Mouse (Mus musculus) left cerebral cortex, adult 9 months (tissue): ENCODE measurements around the gene Mup6.
"Not testable (repeated sequence)": the region's sequence is repeated elsewhere in the genome, so short reads cannot be mapped to it uniquely, and the experiment has no call there.

Experiments
- DNase-seq, 2 experiments: peaks; one replicate each; pipeline ENCODE4 v3.0.0; 2022; ENCODE audit warnings: low spot score in 2 of 2

Gene Mup6

DNA sequence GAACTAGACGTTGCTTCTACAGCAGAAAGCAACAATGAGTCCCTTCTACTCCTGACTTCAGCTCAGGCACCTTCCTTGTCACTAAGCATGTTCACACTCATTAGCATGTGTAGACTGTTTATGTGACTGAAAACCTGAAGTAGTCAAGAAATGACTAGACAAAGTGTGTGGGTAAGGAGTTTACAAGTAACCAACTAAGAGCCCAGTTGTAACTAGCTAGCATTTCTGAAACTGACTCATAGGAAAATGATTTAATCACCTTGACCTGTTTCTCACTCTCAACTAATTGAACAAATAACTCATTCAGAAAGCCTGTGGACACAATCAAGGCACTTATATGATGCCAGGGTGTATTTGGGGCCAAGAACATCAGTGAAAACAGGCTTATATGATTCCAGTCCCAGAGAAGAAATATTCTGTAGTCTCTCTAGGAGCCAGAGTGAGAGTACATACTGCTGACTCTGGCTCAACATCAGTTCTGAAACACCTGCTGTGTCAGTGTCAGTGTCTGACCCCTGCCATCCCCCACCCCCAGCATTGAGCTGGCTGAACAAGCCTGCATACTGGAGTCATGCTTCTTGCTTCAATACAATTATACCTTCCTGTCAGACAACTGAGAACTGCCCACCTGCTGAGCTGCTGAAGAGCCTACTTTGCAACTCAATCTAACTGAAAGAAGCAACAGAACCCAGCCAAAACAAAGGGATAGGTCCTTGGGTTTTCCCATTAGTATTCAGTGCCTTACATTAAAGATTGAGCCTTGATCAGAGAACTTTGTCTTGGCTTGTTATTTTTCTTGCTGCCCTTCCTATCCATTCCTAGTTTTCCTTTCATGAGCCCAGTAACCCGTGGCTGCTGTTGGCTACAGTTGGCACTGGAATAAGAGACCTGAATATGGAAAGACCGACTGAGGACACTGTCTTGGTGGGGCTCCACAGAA, at the start of gene Mup6:
Gene Mup6, plus strand, starts transcription at position 890 of the 940 bp plus-strand sequence.
- no peak for DNase-seq

DNA sequence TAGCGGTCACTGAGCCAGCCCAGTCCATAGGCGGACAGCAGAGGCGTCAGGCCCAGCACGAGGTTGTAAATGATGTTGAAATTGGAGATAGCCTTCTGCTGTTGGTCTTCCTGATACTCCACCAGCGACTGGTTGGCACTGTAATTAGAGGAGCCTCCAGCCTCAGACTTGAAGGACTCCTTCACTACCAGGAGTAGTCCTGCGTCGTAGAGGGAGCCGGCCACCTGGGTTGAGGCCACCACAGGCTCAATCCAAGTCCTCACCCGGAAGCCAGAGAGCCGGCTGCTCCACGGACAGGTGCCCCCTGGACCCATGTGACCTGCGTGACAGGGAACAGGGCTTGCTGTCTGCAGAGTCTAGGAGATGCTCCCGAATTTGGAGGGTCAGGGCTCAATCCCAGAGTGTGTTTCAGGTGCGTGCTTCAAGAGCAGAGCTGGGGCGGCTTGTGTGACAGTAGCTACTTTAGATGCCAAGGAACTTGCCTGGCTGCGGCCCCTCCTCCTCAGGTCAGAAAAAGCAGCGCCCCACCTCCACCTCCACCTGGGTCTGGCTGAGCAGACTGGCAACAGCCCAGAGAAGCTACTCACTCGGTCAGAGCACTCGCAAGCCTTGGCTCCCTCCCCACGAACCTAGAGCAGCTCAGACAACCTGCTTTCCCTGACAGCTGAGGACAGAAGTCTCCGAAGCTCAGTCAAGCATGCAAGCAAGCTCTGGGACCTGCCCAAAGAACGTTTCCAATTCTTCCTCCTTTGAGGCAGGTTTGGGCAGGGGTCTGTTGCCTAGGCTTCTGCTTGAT, 49.3 kb upstream of the Mup6 start, which contains the start of gene Slc46a2:
Gene Slc46a2, minus strand, starts transcription at position 449 of the 796 bp plus-strand sequence.
- DNase-seq: no peak

DNA sequence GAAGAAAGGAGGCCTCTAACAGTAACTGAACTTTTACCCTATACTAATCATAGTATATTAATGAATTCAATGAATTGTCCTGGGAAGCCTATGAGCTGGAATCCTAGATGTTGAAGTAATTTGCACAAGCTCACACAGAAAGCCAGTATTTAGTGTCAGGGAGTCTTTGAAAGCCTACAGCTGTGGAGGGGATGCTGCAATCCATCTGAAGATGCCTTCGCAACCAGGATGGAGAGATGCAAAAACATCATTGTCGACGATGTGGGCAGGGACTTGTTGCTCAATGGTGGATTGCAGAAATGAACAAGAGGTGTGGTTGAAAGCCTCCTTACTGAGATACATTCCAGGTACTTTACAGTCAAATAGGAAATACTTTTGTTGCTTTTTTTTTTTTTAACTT, 46.1 kb upstream of the Mup6 start:
- no peak for DNase-seq

- DNase-seq: no peak
Measured at GRCm38 (mm10) chr4:59925082-59925481, 39.0 kb upstream of the Mup6 start.

GRCm38 (mm10) chr4:59927666-59928065, 36.4 kb upstream of the Mup6 start:
- no peak for DNase-seq

DNA sequence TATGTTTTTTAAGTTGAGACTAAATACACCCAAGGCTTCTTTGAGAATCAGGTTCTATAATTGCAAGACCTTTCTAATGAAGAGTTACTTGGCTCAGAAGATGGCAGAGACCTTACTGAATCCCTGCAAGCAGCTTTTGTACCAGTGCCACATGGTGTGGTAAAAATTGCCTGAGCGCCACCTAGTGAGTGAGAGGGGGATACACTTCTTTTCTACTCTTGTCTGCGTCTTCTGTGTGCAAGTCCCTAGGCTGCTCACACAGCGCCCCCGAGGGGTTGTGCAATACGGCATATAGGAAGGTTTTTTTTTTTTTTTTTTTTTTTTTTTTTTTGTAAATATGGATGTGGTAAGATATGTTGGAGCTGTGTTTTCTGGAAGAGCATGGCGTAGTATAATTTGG, 35.7 kb upstream of the Mup6 start:
- DNase-seq: peak in 1 of 2 experiments; percentile 72

GRCm38 (mm10) chr4:59932505-59933281, 31.4 kb upstream of the Mup6 start:
- peak in 1 of 2 experiments; percentile 14 for DNase-seq

DNA sequence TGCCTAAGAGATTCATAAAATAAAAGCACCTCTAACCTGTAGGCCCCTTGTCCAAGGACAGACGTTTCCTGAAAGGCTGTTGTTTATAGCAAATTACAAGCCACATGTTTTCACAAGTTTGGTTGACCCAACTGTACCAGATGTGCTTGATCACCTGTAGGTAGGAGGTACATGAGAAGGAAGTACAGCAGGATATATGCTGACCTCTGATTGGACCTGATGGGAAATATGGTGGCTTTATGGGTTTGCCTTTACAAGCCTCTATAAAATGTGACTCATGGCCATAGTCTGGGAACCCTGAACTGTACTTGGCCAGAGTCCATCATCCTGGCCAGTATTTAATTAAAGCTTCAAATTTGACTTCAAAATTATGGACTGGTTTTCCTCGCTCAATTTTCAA, 26.6 kb upstream of the Mup6 start:
- no peak for DNase-seq

DNA sequence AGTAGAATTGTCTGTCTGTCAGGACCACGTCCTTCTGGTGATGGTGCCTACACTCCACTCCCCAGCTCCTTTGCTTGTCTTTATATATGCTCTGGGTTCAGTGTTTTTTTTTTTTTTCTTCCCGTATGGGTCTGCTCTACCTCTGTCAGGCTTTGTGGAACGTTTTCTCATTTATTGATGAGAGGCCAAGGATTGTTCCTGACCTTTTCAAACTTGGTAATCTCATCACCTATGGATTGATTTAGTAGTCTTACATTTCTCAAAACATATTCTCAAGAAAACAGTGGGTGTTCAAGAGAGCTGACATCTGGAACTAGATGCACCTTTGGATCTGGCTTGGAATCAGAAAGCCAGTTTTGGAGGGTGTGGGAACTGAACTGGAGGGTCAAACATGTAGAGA, 3.5 kb upstream of the Mup6 start, which contains the start of gene Mup4:
Gene Mup4, minus strand, starts transcription at position 101 of the 400 bp plus-strand sequence.
- no peak for DNase-seq

DNA sequence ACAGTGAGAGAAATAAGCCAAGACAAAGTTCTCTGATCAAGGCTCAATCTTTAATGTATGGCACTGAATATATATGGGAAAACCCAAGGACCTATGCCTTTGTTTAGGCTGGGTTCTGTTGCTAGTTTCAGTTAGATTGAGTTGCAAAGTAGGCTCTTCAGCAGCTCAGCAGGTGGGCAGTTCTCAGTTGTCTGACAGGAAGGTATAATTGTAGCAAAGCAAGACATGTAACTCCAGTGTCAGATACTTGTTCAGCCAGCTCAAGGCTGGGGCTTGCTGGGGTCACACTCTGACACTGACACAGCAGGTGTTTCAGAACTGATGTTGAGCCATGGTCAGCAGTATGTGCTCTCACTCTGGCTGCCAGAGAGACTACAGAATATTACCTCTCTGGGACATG, 33.8 kb downstream of the Mup6 start:
- DNase-seq: not testable (repeated sequence)

DNA sequence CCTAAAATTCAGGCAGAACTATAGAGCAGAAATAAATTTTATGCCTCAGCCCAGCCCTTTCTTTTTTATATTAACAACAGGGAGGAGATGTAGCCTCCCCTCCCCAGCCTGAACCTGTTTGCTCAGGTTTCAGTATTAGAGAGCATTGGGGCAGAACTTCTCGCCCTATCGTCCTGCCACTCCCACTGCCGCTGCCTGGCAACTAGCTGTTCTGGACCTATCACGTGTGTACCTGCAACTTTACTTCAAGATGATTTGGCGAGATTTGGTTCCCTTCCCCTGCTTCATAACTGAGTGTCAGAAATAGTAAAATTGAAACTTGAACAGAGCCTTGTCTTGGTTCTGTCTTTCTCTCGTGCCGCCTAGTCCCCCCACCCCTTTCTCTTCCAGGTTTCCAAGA, 56.0 kb downstream of the Mup6 start:
- not testable (repeated sequence) for DNase-seq

- DNase-seq: not testable (repeated sequence)
Measured at GRCm38 (mm10) chr4:60029334-60030111, 65.4 kb downstream of the Mup6 start.
